Comparison of ENCODE assay signal across 16 mouse cellular contexts in the genomic region with DNA sequence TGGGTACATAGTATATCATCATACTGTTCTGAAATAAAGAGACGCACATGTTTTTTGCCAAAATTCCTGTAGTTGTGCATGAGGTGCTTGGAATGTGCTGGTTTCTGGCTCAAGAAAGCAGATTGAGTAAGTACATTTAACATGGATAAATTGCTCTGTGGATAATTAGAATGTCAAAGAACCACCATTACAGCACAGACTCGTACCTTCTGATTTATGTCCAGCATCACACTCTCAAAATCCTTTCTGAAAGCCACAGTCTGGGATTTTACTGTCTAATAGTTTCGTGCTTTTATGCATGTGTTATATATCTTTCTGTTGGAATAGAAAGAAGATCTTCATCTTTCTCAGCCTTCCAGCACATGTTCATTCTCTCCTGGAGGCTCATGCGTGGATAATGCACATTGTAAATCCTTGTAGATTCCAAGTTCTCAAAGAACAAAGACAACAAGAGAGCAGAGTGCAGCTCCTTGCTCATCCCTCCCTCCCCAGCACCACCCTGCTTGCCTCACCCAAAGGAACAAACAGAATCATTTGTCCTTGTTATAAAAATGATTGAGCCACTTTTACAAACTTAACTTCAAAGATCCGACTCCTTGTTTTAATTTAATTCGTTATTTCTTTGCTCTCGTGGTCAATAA.
"Had no signal": no experiment of that assay in that cellular context is flagged by ENCODE, and none has a peak within 500 bp of the region (broad histone marks: within the 10 kb centered on the region; RNA-seq: fewer than 3 reads in every experiment).

No protein-coding gene starts in this region.

- H3K27me3 ChIP-seq: limb, embryonic 12.5 days; liver, embryonic 13.5 days; lung, embryonic 15.5 days; megakaryocyte, embryonic 14.5 days; midbrain, embryonic 12.5 days; stomach, embryonic 15.5 days had no signal

- H3K4me2 ChIP-seq: hindbrain, embryonic 14.5 days; limb, embryonic 12.5 days; liver, embryonic 13.5 days; lung, embryonic 15.5 days; midbrain, embryonic 12.5 days; stomach, embryonic 15.5 days had no signal

- H3K4me1 ChIP-seq: limb, embryonic 12.5 days; liver, embryonic 13.5 days; lung, embryonic 15.5 days; megakaryocyte, embryonic 14.5 days; midbrain, embryonic 12.5 days; stomach, embryonic 15.5 days had no signal

- H3K36me3 ChIP-seq: limb, embryonic 12.5 days; liver, embryonic 13.5 days; lung, embryonic 15.5 days; midbrain, embryonic 12.5 days; stomach, embryonic 15.5 days had no signal

- H3K4me3 ChIP-seq: limb, embryonic 12.5 days; liver, embryonic 13.5 days; lung, embryonic 15.5 days; megakaryocyte, embryonic 14.5 days; midbrain, embryonic 12.5 days; stomach, embryonic 15.5 days had no signal

- H3K27ac ChIP-seq: hindbrain, embryonic 14.5 days; limb, embryonic 12.5 days; liver, embryonic 13.5 days; lung, embryonic 15.5 days; macrophage; midbrain, embryonic 12.5 days; stomach, embryonic 15.5 days had no signal

- DNase-seq: layer of hippocampus, postnatal 36 days; liver; liver, embryonic 13.5 days; liver, postnatal 0 days; lung, postnatal 14 days; thymus, adult 2 months; thymus, postnatal 25 days had no signal

- H3K9me3 ChIP-seq: limb, embryonic 12.5 days; liver, embryonic 13.5 days; lung, embryonic 15.5 days; megakaryocyte, embryonic 14.5 days; midbrain, embryonic 12.5 days; stomach, embryonic 15.5 days had no signal

- ATAC-seq: intestine, postnatal 0 days; liver, postnatal 0 days; midbrain, embryonic 16.5 days had no signal

- H3K9ac ChIP-seq: hindbrain, embryonic 14.5 days; limb, embryonic 12.5 days; liver, embryonic 13.5 days; liver, postnatal 0 days; lung, embryonic 15.5 days; midbrain, embryonic 12.5 days; stomach, embryonic 15.5 days had no signal
